Mouse (Mus musculus) testis, adult 2 months (tissue): ENCODE data around the gene Add3. TPM values are rescaled to one million over a fixed set of nuclear protein-coding genes. Genes with fewer than 3 reads are reported as not detected.

Experiments used
- H3K27ac ChIP-seq: fragments of 200-500 bp; 2 replicates; pipeline ENCODE4 v1.5.1; 2012; ENCODE audit warnings: low read depth, low read length; ENCODE audit not compliant: control insufficient read depth, insufficient read depth
- H3K27me3 ChIP-seq: fragments of 200-500 bp; 2 replicates; pipeline ENCODE4 v1.6.1; 2012; ENCODE audit warnings: mild to moderate bottlenecking, low read length, moderate library complexity; ENCODE audit not compliant: control insufficient read depth, insufficient read depth
- H3K36me3 ChIP-seq: fragments of 200-500 bp; 2 replicates; pipeline ENCODE4 v1.6.1; 2012; ENCODE audit warnings: mild to moderate bottlenecking, low read length; ENCODE audit not compliant: control insufficient read depth, insufficient read depth
- H3K4me1 ChIP-seq: fragments of 200-500 bp; 2 replicates; pipeline ENCODE4 v1.6.1; 2012; ENCODE audit warnings: low read length; ENCODE audit not compliant: control insufficient read depth, insufficient read depth
- H3K4me3 ChIP-seq: fragments of 200-500 bp; 2 replicates; pipeline ENCODE4 v1.5.1; 2012; ENCODE audit warnings: low read depth, mild to moderate bottlenecking, low read length, moderate library complexity, mixed read lengths; ENCODE audit not compliant: control insufficient read depth
- CTCF ChIP-seq: fragments of 200-500 bp; IDR thresholded peaks from 2 replicates; pipeline ENCODE4 v1.5.1; 2012; ENCODE audit warnings: low read depth, mild to moderate bottlenecking, inconsistent platforms, low read length, moderate library complexity; ENCODE audit not compliant: control insufficient read depth, insufficient read depth, insufficient replicate concordance
- POLR2A ChIP-seq: fragments of 200-500 bp; IDR thresholded peaks from 2 replicates; pipeline ENCODE4 v1.6.1; 2012; ENCODE audit warnings: low read depth, mild to moderate bottlenecking, inconsistent platforms, low read length, moderate library complexity; ENCODE audit not compliant: control insufficient read depth
- polyA plus RNA-seq: library from polyadenylated mRNA; depleted of rRNA; stranded (reverse); fragments of >200 nt; gene quantifications from 2 replicates; pipeline ENCODE4 v1.2.3, GENCODE M21; 2012

The Add3 gene
- polyA plus RNA-seq, 1 experiment = 29.0 TPM

DNA sequence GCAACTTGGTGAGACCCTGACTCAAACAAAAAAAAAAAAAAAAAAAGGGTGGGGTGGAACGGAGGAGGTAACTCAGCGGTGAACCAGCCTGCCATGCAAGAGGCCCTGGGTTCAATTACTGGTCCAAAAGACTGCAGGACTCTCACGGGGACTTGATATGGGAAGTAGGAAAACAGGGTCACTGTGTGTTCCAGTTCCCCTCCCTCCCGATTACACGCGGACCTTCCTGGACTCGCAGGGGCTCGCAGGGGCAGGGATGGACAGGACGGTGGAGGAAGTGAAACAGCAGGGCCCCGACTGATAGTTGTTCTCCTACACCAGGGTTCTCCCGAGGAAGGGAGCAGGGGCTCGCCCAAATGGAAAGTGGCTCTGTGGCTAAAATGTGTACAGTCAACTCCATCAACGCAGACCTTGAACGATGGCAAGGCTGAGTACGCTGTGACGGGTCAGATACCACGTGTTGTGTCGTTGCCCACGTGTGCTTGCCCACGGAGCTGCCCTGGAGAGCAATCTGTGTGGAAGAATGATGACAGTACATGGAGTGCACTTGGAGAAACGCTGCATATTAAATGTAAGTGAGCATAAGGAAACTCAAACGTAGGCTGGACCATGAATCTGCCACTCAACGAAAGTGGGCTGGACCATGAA lies 133.7 kb downstream of the Add3 start:
- Histone ChIP-seq H3K36me3 (no peaks in the 10 kb centered on the region), H3K4me3 (no peak overlapping the region), H3K27me3 (no peaks in the 10 kb centered on the region), H3K4me1 (peaks cover 21% of the 10 kb centered on the region), H3K27ac (no peak overlapping the region)
- TF ChIP-seq POLR2A = no peak
- TF ChIP-seq CTCF = no peak

DNA sequence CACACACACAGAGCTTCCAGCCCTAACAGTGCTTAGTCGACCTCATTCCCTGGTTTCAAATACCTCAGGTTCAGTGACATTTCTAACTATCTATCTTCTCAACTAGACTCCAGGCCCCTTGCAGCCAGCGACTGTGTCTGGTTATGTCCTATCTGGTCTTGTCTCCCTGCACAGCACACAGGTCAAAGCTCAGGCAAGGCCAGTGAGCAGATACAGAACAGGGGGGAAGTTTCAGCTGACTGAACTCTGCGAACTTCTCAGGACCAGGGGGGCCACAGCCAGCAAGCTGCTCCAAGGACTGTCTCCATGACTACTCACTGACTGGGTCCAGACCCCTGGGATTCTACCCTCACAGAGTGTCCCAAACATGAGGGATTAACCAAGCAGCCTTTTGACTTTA lies 135.0 kb downstream of the Add3 start:
- TF ChIP-seq CTCF (no peak), POLR2A (no peak)
- Histone ChIP-seq H3K4me3 (no peak overlapping the region), H3K27me3 (no peaks in the 10 kb centered on the region), H3K36me3 (no peaks in the 10 kb centered on the region), H3K4me1 (peaks cover 23% of the 10 kb centered on the region), H3K27ac (no peak overlapping the region)

DNA sequence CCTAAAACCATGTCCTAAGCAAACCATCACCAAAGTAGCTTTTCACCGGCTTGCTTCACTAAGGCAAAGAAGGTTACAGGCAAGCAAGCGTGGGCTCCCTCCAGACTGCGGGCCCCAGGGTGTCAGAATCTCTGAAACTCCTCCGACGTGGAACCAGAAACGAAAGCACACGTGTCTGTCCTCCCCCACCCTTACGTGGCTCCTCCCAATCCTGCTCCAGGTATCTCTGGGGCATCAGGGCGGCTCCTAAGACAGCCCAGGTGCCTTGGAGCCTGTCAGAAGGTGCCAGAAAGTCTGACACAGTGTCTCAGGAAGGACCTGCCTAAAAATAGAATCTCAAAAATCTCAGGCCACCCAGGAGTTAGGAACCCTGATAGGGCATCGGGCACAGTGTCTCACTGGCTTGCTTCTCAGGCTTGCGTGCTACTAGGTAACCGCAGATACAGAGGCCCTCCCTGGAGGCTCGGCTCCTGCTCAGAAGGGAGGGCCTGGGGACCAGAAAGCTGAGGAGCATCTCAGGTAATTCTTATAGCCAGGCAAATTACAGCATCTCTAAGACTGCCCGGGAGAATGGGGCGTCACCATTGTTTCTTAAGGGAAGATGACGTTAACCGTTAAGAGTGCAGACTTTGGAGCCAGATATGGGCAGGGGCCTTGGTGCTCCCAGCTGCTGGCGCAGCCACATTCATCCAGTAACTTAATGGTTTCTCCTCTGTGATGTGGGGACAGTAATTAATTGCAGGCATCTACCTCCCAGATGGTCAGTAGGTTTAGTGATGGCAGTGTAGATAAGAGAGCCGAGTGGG lies 136.9 kb downstream of the Add3 start:
- no peak overlapping the region for H3K4me3 ChIP-seq
- no peak for TF ChIP-seq CTCF
- no peak for TF ChIP-seq POLR2A
- H3K4me1 ChIP-seq = peaks cover 23% of the 10 kb centered on the region
- H3K36me3 ChIP-seq = no peaks in the 10 kb centered on the region
- H3K27ac ChIP-seq = no peak overlapping the region
- no peaks in the 10 kb centered on the region for H3K27me3 ChIP-seq

DNA sequence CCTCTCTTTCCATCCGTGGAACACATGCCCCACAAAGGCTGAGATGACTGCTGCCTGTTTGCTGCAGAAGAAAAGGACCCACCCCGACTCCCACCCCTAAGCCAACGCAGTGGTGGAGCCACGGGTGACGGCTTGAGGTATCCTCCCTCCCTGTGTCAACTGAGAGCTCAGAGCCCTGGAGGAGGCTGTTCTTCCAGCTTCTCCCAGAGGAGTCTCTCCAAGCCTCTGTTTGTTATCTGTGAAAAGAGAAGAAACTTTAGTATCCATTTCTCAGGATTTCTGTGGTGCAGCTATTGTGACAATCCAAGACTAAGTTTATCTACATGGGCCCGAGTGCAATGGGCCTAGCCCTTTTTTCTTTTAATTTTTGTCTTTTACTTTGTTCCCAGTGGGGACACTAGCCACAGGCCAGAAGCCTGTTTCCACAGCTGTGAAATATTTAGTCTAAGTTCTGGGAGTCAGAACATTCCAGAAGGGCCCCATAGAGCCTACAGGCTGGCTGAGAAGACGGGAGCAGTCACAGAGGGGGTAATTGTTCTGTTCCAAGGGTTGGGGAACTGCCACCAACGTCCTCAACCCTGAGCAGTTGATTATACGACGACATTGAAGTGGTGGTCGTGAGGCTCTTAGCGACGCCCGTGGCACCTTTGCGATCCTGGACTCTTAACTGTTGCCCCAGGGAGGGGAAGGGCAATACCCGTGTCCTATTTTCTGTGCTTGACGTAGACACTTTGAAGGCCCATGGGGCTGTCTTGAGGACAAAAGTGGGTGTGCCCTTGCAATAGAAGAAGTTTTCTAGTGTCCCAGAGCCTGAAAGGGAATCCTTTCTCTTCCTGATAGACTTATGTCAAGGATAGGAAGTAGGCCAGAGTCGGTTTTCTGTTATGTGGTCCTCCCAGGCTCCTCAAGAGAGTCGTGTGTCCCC lies 138.5 kb downstream of the Add3 start:
- no peaks in the 10 kb centered on the region for H3K27me3 ChIP-seq
- H3K4me1 ChIP-seq = peaks cover 20% of the 10 kb centered on the region
- no peaks in the 10 kb centered on the region for H3K36me3 ChIP-seq
- TF ChIP-seq POLR2A = no peak
- no peak for TF ChIP-seq CTCF
- peak overlapping the region; percentile 52; the same call in 1 of the 2 replicates for H3K27ac ChIP-seq
- H3K4me3 ChIP-seq = no peak overlapping the region

GRCm38 (mm10) chr19:53280254-53280653 lies 140.0 kb downstream of the Add3 start:
- Histone ChIP-seq H3K4me3 (no peak overlapping the region), H3K36me3 (no peaks in the 10 kb centered on the region), H3K27ac (no peak overlapping the region), H3K4me1 (peaks cover 20% of the 10 kb centered on the region), H3K27me3 (no peaks in the 10 kb centered on the region)
- TF ChIP-seq CTCF (no peak), POLR2A (no peak)

GRCm38 (mm10) chr19:53282571-53282970 lies 142.3 kb downstream of the Add3 start:
- Histone ChIP-seq H3K4me1 (peaks cover 9% of the 10 kb centered on the region), H3K36me3 (no peaks in the 10 kb centered on the region), H3K4me3 (no peak overlapping the region), H3K27ac (no peak overlapping the region), H3K27me3 (no peaks in the 10 kb centered on the region)
- TF ChIP-seq POLR2A (no peak), CTCF (no peak)

GRCm38 (mm10) chr19:53283742-53284141 lies 143.5 kb downstream of the Add3 start:
- TF ChIP-seq CTCF (no peak), POLR2A (no peak)
- peaks cover 4% of the 10 kb centered on the region for H3K4me1 ChIP-seq
- no peaks in the 10 kb centered on the region for H3K27me3 ChIP-seq
- no peak overlapping the region for H3K4me3 ChIP-seq
- no peaks in the 10 kb centered on the region for H3K36me3 ChIP-seq
- no peak overlapping the region for H3K27ac ChIP-seq
